Mouse (Mus musculus) B cell, adult (primary cell): Measurements from ENCODE around the gene AC134908.4. TPM values are rescaled to one million over a fixed set of nuclear protein-coding genes. Genes with fewer than 3 reads are reported as not detected.

Experiments used
- total RNA-seq: library from RNA; stranded (reverse); gene quantifications from 4 replicates; pipeline ENCODE4 v1.2.4, GENCODE M21; 2023; ENCODE audit not compliant: inconsistent age

AC134908.4 gene
- 1.5 TPM in 1 of 4 replicates, not detected in the others for total RNA-seq

GRCm38 (mm10) chr17:25795609-25796092 lies at the start of gene AC134908.4:
TSS of gene AC134908.4 (minus strand) at chr17:25795659.

GRCm38 (mm10) chr17:25844396-25844901 lies 49.0 kb upstream of the AC134908.4 start, which contains the start of gene Rhot2:
TSS of gene Rhot2 (minus strand) at chr17:25844851.

GRCm38 (mm10) chr17:25841117-25841880 lies 45.8 kb upstream of the AC134908.4 start, which contains the start of gene Gm20683:
TSS of gene Gm20683 (minus strand) at chr17:25841763.

GRCm38 (mm10) chr17:25837076-25837410 lies 41.6 kb upstream of the AC134908.4 start, which contains the start of gene Rhbdl1:
TSS of gene Rhbdl1 (minus strand) at chr17:25837295.

GRCm38 (mm10) chr17:25833291-25833663 lies 37.8 kb upstream of the AC134908.4 start, which contains the start of gene Stub1:
TSS of gene Stub1 (minus strand) at chr17:25833404.

GRCm38 (mm10) chr17:25828712-25829557 lies 33.5 kb upstream of the AC134908.4 start, which contains the start of gene Jmjd8:
TSS of gene Jmjd8 (plus strand) at chr17:25828867.

GRCm38 (mm10) chr17:25823452-25823851 lies 28.0 kb upstream of the AC134908.4 start, which contains the start of gene Wdr24:
TSS of gene Wdr24 (plus strand) at chr17:25823627.

GRCm38 (mm10) chr17:25808789-25809605 lies 13.5 kb upstream of the AC134908.4 start, which contains the start of gene Fbxl16:
TSS of gene Fbxl16 (plus strand) at chr17:25809085.

GRCm38 (mm10) chr17:25796951-25797369 lies 1.5 kb upstream of the AC134908.4 start, which contains the start of gene Metrn:
TSS of gene Metrn (minus strand) at chr17:25797136.

GRCm38 (mm10) chr17:25792615-25793014 lies 2.8 kb downstream of the AC134908.4 start, which contains the start of gene Fam173a:
TSS of gene Fam173a (minus strand) at chr17:25792901.

GRCm38 (mm10) chr17:25786280-25786679 lies 9.2 kb downstream of the AC134908.4 start, which contains the start of gene Ccdc78:
TSS of gene Ccdc78 (plus strand) at chr17:25786580.

GRCm38 (mm10) chr17:25785281-25785745 lies 10.1 kb downstream of the AC134908.4 start, which contains the start of gene Haghl:
TSS of gene Haghl (minus strand) at chr17:25785673.

GRCm38 (mm10) chr17:25773549-25774120 lies 21.8 kb downstream of the AC134908.4 start, which contains the start of gene Narfl:
TSS of gene Narfl (plus strand) at chr17:25773776.

GRCm38 (mm10) chr17:25754241-25754640 lies 41.2 kb downstream of the AC134908.4 start, which contains the start of gene Msln:
TSS of gene Msln (minus strand) at chr17:25754378.

Other genes with a start within 250 kb of the AC134908.4 start
- gene Sox8, start 225.0 kb downstream of the AC134908.4 start, total RNA-seq = 0.21 to 0.67 TPM in 2 of 4 replicates, not detected in the others
- gene Lmf1, start 216.6 kb downstream of the AC134908.4 start, total RNA-seq = 26.7 to 32.2 TPM (median 29.1 TPM) in 4 replicates
- gene Gng13, start 78.5 kb downstream of the AC134908.4 start, total RNA-seq = not detected in 4 replicates
- gene Chtf18, start 68.2 kb downstream of the AC134908.4 start, total RNA-seq = 6.4 to 12.4 TPM (median 8.6 TPM) in 4 replicates
- 5.2 to 7.4 TPM (median 7.3 TPM) in 4 replicates for gene Rpusd1, start 68.0 kb downstream of the AC134908.4 start, total RNA-seq
- not detected in 4 replicates for gene Mslnl, start 59.6 kb downstream of the AC134908.4 start, total RNA-seq
- 1.6 TPM in 1 of 4 replicates, not detected in the others for gene Msln, start 41.3 kb downstream of the AC134908.4 start, total RNA-seq
- gene Narfl, start 21.9 kb downstream of the AC134908.4 start, total RNA-seq = 27.3 to 40.0 TPM (median 36.0 TPM) in 4 replicates
- gene Haghl, start 10.0 kb downstream of the AC134908.4 start, total RNA-seq = 16.0 to 24.2 TPM (median 19.1 TPM) in 4 replicates
- not detected in 4 replicates for gene Ccdc78, start 9.1 kb downstream of the AC134908.4 start, total RNA-seq
- gene Fam173a, start 2.8 kb downstream of the AC134908.4 start, total RNA-seq = 46.3 to 58.4 TPM (median 50.0 TPM) in 4 replicates
- 10.2 to 15.1 TPM (median 13.2 TPM) in 4 replicates for gene Metrn, start 1.5 kb upstream of the AC134908.4 start, total RNA-seq
- not detected in 4 replicates for gene Fbxl16, start 13.4 kb upstream of the AC134908.4 start, total RNA-seq
- gene Wdr24, start 28.0 kb upstream of the AC134908.4 start, total RNA-seq = 17.0 to 23.5 TPM (median 22.7 TPM) in 4 replicates
- gene Jmjd8, start 33.2 kb upstream of the AC134908.4 start, total RNA-seq = 26.8 to 30.2 TPM (median 29.3 TPM) in 4 replicates
- gene Stub1, start 37.7 kb upstream of the AC134908.4 start, total RNA-seq = 62.5 to 74.1 TPM (median 64.8 TPM) in 4 replicates
- gene Rhbdl1, start 41.6 kb upstream of the AC134908.4 start, total RNA-seq = 0.84 to 2.9 TPM (median 1.9 TPM) in 4 replicates
- gene Gm20683, start 46.1 kb upstream of the AC134908.4 start, total RNA-seq = 3.4 to 4.4 TPM (median 3.6 TPM) in 4 replicates
- gene Rhot2, start 49.2 kb upstream of the AC134908.4 start, total RNA-seq = 61.4 to 71.1 TPM (median 69.6 TPM) in 4 replicates
- gene Wdr90, start 65.8 kb upstream of the AC134908.4 start, total RNA-seq = 33.3 to 45.0 TPM (median 38.3 TPM) in 4 replicates
- 0.69 to 3.3 TPM (median 3.0 TPM) in 3 of 4 replicates, not detected in the other for gene Mcrip2, start 73.1 kb upstream of the AC134908.4 start, total RNA-seq
- 24.4 to 27.9 TPM (median 26.1 TPM) in 4 replicates for gene Mettl26, start 79.4 kb upstream of the AC134908.4 start, total RNA-seq
- gene Wfikkn1, start 85.2 kb upstream of the AC134908.4 start, total RNA-seq = 5.7 to 6.6 TPM (median 6.0 TPM) in 4 replicates
- gene Rab40c, start 124.1 kb upstream of the AC134908.4 start, total RNA-seq = 20.9 to 25.3 TPM (median 23.0 TPM) in 4 replicates
- gene Pigq, start 149.3 kb upstream of the AC134908.4 start, total RNA-seq = 75.7 to 84.9 TPM (median 77.1 TPM) in 4 replicates
- not detected in 4 replicates for gene Nhlrc4, start 149.3 kb upstream of the AC134908.4 start, total RNA-seq
- 0.21 TPM in 1 of 4 replicates, not detected in the others for gene A930017K11Rik, start 156.9 kb upstream of the AC134908.4 start, total RNA-seq
- 35.7 to 39.1 TPM (median 38.2 TPM) in 4 replicates for gene Capn15, start 190.1 kb upstream of the AC134908.4 start, total RNA-seq